Mouse (Mus musculus): Measurements from ENCODE around the gene Hoxa9.
A peak's percentile ranks its signal among the peaks of the same experiment; 100 is the strongest.

The Hoxa9 gene

DNA sequence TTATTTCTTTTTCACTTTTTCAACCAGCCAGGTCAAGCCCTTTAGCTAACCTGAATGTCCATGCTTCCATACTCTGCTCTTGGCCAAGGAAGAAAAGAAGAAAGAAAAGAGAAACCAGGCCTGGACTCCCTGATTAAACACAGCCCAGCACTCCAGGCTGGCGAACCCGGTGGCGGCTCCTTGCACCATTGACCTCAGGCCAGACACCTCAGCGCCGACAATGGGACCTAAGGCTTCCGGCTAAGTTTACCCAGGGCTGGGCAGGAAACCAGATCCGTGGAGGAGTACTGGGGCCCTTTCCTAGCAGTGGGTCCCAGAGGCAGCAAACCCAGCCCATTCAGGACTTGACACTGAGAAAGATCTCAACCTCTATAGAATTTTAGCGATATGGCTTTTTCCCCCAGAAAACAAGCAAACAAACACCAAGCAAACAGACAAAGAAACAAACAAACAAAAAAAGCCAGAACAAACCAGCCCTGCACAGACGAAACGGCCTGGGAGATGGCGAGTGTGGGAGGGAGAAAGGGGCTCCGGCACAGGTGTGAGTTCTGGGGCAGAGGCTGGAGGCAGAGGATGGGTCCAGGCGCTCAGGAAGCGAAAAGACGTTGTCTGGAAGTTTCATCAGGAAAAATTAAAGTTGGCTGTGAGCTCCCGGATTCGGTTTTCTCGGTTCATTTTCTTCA, 1.1 kb upstream of the Hoxa9 start:
- peak in 1 of 2 experiments; percentile 50 for DNase-seq (ENCODE audit: low spot score in 2 of 2)

DNA sequence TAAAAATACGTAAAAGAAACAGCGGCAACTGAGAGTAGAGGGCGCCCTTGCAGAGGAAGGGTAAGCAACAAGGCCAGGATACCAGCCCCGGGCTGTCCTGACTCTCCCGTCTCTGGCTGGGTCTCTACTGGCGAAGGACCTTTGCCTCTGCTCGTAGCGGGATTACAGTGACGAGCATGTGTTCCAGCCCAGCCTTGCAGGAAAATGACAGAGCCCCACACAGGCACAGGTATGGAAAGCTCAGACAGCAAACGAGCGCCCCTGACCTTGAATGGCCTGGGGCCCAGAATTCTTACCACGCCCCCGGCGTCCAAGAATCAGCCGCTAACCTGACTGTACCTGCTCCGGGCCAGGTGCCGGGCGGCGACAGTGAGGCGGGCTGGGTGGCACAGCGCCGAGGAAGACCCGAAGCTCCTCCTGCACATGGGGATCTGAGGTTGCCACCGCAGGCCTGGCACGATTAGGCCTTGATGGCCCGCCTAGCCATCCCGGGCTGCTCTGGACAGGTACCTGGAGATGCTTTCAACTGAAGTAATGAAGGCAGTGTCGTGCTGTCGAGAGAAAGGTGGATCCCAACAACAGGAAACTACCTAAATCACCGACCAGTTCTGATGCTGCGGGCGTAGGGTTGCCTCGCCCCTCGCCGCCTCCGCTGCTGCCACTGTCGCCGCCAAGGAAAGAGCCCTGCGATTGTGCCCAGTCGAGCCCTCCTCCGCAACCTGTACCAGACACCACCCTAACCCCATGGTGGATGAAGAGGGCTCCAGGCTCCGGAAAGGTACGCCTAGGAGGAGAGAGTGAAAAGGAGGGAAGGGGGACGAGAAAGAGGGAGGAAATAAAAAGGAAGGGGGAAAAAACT, 1.1 kb downstream of the Hoxa9 start:
- peak in 1 of 2 experiments; percentile 76 for DNase-seq (ENCODE audit: low spot score in 2 of 2)

DNA sequence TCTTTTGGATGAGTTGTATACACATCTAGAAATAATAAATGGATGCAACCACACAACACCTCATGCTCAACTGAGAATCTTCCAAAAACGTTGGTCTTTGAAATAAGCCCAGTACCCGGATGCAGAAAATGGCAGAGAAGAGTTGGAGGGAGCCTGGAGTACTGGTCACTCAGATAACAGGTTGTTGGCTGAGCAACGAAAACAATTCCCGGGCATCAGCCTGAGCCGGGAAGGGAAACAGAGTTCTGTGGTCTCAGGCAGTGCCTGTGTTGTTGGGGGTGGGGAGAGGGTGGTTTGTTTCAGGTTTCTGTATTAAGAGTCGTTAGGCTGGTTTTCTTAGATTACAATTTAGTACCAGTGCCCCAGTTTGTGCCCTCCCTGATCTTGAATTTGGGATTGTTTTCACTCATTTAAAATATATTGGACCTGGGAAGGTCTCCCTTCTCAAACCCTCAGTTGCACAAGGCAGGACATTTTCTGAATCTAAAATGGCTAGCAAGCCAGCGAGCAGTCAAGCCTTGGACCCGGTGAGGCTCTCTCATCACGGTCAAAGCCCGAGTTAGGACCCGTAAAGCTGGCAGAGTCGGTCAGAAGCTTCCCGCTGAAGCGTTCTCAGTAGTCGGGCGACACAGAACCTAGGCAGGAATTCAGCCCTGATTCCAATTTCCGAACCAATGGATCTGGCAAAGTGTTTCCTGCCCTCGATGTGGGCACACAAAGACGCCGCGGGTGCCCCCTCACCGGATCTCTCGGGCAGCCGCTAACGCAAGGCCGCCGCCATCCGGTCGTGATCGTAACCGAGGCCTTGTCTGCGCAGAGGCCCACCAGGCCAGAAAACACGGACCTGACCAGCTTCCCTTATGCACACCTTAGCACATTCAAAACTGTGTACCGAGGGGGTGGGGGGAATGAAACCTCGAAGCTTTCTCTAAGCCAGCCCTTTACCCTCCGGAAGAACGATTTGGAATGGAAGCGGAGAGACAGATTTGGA, 2.1 kb downstream of the Hoxa9 start:
- peak in 1 of 2 experiments; percentile 65 for DNase-seq (ENCODE audit: low spot score in 2 of 2)

DNA sequence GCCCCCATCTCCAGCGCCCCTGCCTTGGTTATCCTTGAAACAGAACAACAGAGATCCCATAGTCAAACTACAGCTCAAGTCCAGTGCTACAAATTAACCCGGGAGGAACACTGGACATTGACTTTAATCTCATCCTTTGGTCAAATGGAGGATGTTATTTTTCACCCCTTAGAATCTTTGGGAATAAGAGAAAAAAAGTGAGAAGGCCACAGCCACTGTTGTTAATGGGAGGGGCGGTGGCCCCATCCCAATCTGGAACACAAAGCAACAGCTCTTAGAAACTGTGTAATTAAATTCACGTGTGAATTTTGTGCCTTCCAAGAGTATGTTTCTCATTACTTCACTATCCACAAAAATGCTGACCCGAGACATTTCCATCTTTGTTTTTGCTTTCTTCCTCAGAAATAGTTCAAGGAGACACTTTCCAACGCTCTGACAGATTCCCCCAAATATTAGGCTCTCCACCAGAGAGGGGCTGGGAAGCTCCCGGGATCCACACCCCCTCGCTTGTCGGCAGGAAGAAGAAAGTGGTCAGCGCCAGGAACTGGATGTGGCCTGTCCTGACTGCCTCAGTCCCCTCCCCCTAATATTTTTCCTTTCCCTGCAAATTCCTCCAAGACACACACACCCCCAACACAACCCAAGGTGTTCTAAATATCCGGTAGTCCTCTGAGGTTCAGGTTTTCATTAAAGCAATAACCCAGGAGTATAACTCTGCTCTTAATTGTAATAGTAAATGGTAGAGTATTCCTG, 3.2 kb downstream of the Hoxa9 start:
- no peak for DNase-seq (ENCODE audit: low spot score in 2 of 2)

DNA sequence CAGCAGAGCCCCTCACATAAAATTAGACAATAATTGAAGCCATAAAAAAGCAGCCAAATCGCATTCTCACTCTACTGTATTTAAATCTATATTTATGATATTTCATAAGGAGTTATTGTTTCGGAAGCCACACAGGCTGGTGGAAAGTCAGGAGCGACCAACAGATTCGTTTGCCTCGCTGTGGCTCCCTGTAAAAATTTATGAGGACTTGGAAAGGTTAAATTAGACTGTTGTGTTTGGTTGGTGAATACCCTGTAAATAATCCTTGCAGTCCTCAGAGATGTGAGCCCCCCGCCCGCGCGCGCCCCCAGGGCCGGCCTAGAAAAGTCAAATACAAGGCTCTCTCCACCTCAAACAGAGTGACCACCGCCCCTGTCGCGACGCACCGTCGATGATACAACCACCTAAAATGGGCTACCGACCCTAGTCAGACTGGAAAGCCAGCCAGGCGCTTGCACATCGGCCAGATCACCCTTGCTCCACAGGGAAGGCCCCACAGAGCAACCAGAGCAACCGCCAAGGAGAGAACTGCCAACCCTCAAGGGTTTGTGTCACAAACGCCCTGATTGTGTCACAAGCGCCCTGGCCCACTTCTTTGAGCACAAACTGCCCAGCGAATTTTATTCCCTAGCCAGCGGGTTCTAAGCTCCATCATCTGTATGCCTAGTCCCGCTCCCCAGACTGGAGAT, 4.2 kb downstream of the Hoxa9 start:
- peak in 1 of 2 experiments; percentile 51 for DNase-seq (ENCODE audit: low spot score in 2 of 2)

DNA sequence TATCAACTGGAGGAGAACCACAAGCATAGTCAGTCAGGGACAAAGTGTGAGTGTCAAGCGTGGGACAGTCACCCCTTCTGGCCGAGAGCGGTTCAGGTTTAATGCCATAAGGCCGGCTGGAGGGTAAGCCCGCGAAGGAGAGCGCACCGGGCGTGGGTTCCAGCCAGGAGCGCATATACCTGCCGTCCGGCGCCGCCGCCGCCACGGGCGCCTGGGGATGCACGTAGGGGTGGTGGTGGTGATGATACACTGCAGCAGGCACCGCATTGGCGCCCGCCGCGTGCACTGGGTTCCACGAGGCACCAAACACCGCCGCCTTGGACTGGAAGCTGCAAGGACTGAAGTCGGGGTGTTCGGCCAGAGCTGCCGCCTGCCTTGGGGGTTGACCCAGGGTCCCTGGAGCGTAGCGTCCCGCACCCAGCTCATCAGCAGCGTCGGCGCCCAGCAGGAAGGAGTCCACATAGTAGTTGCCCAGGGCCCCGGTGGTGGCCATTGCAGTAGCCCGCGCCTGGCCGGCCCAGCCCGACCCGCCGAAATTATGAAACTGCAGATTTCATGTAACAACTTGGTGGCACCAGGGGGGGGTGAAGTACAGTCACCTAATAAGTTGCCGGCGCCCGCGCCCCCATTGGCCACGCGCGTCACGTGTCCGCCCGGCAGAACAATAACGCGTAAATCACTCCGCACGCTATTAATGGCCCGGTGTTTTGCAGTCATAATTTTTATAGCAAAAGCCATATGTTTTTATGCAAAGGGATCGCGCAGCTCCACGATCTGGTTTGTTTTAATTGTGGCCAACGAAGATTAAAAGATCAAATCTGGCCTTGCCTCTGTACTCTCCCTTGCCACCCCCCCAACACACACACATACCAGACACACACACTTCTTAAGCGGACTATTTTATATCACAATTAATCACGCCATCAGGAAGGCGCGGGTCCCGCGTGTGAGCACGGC, 5.0 kb downstream of the Hoxa9 start:
- peak; percentile 84 to 88 for DNase-seq (ENCODE audit: low spot score in 2 of 2)

DNA sequence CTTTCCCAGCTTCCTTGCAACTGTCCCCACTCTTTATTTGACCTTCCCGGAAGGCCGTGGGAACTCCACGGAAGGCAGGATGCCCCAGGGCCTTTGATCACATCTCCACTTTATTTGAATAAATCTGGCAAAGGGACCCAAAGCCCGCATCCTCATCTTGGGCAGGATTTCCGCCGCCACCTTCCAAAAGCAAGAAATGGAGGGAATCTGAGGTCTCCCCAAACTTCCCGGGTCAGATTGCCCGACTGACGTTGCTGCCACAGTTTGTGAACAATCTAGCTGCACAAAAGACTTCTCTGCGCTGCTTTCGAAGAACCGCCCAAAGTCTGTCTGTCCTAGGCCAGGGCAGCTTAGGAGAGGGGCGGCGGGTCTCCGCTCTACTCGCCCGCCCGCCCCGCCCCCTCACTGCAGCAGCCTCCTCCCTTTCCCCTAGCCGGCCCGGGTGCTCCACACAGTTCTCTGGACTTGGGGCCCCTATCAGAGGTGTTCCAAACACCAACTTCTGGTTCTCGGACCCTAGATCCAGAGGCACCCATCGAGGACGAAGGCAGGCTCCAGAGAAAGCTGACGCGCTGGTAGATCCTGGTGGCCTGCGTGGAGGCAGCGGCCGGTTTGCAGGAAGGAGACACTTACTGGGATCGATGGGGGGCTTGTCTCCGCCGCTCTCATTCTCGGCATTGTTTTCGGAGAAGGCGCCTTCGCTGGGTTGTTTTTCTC, 5.8 kb downstream of the Hoxa9 start:
- no peak for DNase-seq (ENCODE audit: low spot score in 2 of 2)

DNA sequence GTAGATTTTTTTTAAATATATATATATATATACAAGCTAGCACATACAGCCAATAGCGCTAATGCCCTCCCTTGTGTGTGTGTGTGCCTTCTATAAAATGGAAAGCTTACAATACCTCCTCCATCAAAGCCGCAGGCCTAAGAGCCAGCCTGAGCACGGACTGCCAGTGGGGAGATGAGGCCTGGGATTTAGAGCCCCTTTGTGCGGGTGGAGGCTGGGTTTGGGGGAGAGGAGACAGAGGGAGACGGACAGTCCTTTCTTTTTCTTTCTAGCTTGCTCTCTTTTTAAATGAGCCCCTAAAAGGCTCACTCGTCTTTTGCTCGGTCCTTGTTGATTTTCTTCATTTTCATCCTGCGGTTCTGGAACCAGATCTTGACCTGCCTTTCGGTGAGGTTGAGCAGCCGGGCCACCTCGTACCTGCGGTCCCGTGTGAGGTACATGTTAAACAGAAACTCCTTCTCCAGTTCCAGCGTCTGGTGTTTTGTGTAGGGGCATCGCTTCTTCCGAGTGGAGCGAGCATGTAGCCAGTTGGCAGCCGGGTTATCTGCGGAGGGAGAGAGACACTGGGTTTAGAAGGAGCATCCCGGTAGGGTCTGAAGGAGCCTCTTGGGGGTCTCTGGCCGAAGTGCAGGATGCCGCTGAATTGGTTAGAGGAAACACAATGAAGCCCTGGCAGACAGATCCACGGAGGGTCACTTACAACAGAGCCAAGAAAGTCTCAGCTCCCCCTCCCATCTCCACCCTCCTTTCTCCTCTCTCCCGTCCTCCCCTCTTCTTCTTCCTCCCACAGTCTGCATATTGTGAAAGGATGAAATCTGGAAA, 6.7 kb downstream of the Hoxa9 start:
- peak in 1 of 2 experiments; percentile 44 for DNase-seq (ENCODE audit: low spot score in 2 of 2)

DNA sequence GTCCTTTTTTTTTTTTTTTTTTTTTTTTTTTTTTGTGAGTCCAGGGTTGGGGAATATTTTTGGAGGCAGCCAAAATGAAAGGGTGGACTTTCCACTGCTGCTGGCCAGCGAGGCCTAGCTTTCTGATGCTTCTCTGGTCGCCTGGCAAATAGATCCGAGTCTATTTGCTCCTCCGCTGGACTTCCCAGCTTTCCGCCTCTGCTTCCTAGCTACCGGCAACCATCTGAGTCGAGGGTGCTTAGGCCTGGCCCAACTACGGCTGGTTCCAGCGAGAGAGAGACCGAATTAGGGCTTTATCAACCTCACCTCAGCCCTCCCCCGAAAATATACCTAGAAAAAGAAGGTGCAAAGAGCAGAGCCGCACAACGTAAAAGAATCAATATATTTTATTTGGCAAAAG, 8.2 kb downstream of the Hoxa9 start:
- DNase-seq (ENCODE audit: low spot score in 2 of 2), result no peak

DNA sequence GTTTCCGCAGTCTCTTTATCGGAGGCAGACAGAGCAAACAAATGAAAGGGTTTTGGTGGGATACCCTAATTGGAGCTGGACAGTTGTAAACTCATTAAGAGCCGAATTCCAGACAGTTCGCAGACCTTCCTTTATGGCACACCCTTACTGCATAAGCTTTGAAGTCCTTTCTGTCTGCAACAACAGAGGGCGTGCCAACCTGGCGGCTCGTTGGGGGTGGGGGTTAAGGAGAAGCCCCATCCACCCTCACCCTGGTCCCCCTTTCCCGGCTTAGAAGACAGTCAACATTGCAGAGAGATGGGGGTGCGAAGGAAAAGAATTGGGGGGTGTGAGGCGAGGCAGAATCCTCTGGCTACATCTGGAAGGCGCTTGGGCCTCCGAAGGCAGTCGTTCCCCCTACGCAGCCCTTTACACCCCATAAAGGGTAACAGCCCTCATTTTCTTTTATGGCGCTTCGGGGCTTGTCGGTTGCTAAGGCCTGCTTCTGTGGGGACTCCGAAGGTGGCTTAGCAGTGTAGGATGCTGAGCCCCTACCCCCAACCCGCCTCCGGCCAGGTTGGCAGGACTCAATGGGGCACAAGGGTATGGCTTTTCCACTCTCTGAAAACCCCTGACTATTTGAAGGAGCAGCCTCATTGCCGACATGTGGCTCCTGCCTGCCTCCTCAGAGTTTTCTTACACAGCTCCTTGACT, 8.8 kb downstream of the Hoxa9 start:
- DNase-seq (ENCODE audit: low spot score in 2 of 2), result peak in 1 of 2 experiments; percentile 72

DNA sequence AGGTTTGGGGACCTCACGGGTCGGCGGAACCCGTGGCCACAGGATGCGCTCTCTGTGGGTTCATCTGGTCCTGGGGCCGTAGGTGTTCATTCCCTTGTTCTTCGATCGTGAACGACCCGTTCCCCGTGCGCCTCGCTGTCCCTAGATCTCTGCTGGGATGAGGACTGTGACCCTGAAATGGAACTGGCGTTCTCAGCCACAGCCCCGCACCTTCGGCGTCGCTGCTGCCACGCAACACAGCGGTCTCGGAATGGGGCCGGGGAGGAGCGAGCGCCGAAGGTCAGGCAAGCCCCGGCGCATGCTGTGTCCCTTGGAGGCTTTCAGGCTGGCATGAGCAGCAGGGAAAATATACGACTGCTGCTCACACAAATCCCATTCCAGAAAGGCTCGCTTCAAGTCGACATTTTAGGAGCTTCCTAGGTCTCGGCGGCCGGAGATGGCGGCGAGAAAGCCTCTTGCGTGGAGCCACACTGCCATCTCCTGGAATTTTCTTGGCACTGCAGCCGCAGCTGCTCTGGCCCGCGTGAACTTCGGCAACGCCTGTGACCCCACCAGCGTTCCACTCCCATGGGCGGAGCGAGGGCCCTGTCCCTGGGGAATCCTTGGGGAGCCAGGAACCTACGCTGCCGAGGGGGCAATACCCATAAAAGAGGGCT, 9.4 kb downstream of the Hoxa9 start, which contains the start of gene Hoxa7:
TSS of gene Hoxa7 (minus strand) at position 518 of the 656 bp plus-strand sequence.
- peak; percentile 92 to 93 for DNase-seq (ENCODE audit: low spot score in 2 of 2)

DNA sequence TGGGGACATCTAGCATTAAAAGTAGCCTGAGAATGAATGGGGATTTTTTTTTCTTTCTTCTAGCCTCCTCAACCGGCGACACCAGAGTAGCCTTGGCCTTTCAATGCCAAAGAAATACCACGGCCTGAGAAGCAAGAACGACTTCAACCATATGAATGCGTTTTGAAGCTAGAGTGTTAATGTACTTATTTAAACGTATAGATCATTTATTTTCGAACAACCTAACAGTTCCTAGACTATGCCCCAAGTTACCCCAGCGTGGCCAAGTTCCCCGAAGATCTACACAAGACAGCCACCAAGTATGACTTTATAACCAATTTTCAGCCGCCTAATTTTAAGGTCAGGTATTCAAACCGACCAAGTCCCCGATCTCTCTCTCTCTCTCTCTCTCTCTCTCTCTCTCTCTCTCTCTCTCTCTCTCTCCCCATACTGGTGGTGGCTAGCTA, 10.0 kb downstream of the Hoxa9 start:
- DNase-seq (ENCODE audit: low spot score in 2 of 2), result no peak

DNA sequence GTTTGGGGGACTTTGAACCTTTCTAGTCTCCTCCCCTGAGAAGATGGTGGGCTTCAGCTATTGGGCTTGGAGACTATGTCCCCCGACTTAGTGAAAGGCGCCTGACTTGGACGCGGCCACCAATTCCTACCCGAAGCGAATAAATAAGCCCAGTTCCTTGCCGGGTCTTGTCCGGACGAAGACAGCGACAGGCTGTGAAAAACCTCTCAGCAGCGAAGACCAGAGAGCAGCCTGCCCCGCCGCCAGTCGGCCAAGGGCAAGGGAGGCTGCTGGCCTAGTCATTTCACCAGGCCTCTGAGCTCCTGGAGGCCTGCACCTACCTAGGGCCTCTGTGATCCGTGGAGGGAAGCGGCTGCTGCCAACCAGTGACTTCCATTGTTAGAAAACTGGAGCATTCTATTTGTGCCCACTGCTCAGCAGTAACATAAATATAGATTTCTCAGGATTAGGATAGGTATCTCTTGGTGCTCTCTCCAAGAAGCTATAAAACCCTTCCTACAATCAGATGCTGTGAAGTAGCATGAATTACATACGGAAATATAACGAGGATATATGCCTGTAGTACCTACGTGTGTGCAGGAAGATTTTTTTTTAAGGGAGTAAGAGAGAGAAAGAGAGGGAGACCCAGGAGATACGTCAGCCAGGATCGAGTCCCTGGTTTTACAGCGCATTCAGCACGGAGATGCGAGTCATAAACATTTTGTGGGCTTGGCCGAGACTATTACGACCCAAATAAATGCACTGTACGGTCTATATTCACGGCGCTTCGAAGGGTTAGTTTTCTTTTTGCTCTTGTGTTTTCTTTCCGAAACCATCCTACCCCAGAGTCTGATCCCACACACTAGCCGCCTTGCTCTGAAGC, 10.7 kb downstream of the Hoxa9 start:
- DNase-seq (ENCODE audit: low spot score in 2 of 2), result peak in 1 of 2 experiments; percentile 54

DNA sequence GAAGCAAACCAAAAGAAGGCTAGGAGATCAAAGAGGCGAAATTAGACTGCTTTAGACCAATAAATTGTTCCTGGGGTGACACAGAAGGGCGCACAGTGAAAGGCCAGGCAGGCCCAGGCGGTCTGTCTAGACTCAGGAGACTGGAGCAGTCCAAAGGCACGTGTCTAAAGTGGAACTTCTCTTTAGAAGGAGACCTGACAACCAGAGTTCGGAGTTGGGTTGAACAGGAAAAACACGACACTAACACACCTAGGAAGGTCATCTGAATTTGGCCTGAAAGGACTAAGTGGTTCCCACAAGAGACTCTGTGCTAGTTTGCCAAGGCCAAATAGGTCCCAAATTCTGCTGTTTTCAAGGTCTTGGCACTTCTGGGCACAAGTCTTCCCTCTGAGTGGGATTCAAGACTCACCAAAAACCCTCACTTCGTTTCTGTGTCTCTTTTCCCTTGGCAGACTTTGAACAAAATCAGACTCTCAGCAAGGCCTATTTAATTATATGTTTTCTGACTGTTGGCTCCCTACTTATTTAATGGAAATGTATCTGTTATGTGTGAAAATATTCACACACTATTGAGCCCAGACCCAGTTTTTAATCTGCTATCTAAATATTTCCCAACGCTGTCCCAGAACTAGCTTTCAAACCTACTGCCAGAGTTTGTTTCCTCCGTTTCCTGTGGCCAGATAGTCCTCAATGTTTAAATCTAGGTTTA, 11.5 kb downstream of the Hoxa9 start:
- no peak for DNase-seq (ENCODE audit: low spot score in 2 of 2)
